Mouse (Mus musculus) naive thymus-derived CD4-positive, alpha-beta T cell, adult 2 months (primary cell): Measurements from ENCODE around the gene Fubp1.

ENCODE experiments used
- DNase-seq: peaks from one replicate; pipeline ENCODE4 v3.0.0-alpha.2; 2011; ENCODE audit warnings: low read depth

Fubp1 gene

GRCm38 (mm10) chr3:152235805-152236204, 25.6 kb downstream of the Fubp1 start:
- no peak for DNase-seq

GRCm38 (mm10) chr3:152238836-152239235, 28.6 kb downstream of the Fubp1 start:
- DNase-seq: peak; percentile 20

DNA sequence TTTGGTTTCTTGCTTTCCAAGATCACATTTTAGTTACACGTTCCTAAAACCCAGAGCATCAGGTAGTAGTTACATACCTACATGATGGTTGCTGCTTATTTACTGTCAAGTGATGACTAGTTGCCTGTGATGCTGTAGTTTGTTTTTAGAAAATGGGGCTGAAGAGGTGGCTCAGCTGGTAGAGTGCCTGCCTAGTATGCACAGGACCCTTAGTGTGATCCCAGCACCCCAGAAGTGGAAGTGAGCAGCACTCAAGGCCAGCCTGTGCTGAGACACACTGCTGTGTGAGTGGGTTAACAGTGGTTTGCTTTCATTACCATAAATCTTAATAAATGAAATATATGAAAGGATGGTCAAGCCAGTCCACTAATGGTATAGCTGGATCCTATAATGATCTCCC, 29.4 kb downstream of the Fubp1 start:
- DNase-seq: no peak

DNA sequence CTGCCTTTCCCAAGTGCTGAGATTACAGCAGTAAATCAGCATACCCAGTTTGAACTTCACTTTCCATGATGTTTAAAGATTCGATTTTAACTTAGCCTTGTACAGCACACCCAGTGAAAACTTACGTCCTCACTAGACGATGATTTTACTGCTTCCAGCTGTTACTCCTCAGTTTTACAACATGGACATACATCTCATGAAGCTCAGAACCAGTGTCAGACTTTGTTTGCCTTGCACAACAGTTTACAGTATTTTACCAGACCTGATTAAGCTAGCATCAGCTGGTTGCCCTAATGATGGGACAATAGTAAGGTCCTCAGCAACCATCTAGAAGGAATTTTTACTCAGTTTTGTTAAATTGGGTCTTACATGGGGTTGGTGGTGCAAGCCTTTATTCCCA, 30.9 kb downstream of the Fubp1 start:
- no peak for DNase-seq

DNA sequence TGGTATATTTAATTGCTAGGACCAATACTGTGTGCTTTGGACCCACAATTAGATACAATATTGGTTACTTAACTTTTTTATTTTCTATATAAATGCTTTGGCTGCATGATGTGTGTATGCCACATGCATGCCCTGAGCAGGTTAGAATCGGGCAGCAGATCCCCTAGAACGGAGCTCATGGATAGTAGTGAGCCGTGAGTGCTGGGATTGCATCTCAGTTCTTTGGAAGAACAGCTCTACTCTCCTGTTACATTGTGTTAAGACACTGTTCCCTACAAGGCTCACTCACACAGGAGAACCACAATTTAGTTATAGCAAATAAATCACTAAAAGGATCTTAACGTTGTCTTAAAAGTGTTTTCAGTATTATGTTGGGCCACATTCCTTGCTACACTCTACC, 33.1 kb downstream of the Fubp1 start:
- DNase-seq: no peak

GRCm38 (mm10) chr3:152245273-152245910, 35.2 kb downstream of the Fubp1 start:
- no peak for DNase-seq

DNA sequence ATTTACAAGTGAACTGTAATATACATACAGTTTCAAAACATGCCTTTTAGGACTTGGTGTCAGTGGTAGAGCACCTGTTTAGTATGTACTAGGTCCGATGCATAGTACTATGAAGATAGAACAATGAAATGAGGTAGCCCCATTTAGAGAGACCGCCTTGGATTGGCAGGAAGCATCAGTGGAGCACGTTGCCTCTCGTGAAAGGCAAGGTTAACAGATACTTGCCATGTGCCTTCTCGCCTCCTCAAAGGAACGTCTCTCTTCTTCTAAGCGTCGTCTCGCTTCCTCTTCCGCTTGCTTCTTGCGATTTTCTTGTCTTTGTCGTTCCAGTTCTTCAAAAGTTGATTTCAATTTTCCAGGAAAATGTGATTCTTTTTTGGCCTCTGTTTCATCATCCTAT, 37.5 kb downstream of the Fubp1 start:
- DNase-seq: no peak

- no peak for DNase-seq
Observed at GRCm38 (mm10) chr3:152250487-152250886, 40.3 kb downstream of the Fubp1 start.

GRCm38 (mm10) chr3:152257528-152257927, 47.3 kb downstream of the Fubp1 start:
- no peak for DNase-seq

GRCm38 (mm10) chr3:152259409-152259808, 49.2 kb downstream of the Fubp1 start:
- peak; percentile 77 for DNase-seq

DNA sequence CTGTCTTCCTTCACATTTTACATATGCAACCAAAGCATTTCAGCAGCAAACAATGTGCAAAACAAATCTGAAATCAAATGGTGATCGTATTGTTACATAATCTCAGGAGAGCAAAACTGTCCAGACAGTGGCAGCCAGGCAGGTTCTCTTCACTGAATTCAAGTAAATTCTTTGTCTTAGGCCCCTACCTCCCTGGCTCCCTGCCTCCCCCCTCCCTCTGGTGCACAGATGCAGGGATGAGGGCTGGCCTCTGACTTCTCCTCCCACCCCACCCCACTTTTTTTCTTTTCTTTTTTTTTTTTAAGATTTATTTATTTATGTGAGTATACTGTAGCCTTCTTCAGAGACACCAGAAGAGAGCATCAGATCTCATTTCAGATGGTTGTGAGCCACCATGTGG, 50.1 kb downstream of the Fubp1 start:
- no peak for DNase-seq

DNA sequence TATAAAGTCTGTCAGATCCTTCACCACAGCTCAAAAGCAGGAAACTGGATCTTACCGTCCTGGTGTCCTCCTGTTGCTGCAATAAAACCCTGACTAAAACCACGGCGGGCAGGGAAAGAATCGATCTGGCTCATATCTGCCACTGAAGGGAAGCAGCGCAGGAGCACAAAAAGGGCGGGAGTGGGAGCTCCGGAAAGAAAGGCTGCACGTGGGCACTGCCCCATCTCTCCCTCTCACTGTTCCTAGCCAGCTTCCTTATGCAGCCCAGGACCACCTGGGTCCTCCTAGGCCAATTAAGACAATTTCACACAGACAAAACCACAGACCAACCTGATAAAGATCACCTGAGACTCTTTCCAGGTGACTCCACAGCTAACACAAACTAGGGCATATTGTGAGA, 51.2 kb downstream of the Fubp1 start:
- no peak for DNase-seq

- DNase-seq: no peak
Observed at GRCm38 (mm10) chr3:152261948-152262347, 51.7 kb downstream of the Fubp1 start.

DNA sequence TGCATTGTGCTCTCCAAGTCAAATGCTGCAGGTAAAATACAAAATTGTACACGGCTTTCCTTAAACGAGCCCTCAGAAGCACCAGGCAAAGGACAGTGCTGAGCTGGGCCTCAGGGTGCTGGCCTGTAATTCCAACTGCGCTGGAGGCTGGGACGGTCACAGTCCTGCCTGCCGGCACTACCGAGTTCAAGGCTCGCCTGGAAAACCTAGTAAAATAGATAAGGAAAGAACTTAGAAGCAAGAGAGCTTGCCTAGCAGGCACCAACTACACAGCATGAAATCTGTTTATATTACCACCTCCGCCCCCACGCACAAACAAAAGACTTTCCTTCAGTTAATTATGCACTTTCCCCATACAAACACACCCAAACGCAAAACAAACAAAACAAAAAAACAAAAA, 54.2 kb downstream of the Fubp1 start:
- DNase-seq: no peak

GRCm38 (mm10) chr3:152264830-152265229, 54.6 kb downstream of the Fubp1 start:
- DNase-seq: no peak

GRCm38 (mm10) chr3:152265351-152266035, 55.3 kb downstream of the Fubp1 start:
- DNase-seq: no peak

DNA sequence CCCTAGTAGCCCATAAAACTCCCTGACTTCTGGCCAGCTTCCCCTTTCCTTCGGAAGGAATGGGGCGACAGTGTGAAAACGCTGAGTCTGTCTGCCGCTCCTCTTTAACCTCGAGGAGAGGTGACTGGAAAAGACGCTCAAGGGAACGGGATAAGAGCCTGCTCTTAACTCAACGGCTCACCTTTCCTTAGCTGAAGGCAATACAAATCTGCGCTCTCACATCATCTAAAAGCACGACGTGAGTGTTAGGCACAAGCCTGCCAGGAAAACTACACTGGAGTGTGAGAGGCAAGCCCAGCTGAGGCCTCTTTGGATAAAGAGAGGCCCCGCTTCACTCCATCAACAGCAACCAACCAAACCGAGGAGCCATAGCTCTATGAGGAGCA, 55.8 kb downstream of the Fubp1 start, which contains the start of gene Nexn:
Gene Nexn, minus strand, starts transcription at position 315 of the 386 bp plus-strand sequence.
- DNase-seq: no peak

DNA sequence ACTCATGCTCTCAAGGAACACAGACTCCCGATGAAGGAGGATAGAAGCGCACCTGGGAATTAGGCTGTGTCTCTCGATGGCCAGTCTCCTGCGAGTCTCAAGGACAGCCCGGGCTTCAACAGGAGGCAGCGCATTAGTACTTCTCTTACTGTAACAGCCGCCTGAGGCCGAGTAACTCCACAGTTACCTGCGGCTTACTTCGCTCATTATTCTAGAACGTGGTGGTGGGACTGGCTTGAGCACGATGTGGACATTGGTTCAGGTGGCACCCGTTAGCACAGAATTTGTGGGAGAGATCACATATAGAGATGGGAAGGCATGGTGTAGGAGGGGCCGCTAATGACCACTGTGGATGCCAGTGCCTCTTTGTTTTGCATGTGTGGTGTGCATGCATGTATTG, 57.9 kb downstream of the Fubp1 start:
- no peak for DNase-seq

- DNase-seq: no peak
Observed at GRCm38 (mm10) chr3:152271071-152271710, 61.0 kb downstream of the Fubp1 start.

GRCm38 (mm10) chr3:152271876-152272275, 61.7 kb downstream of the Fubp1 start:
- no peak for DNase-seq

DNA sequence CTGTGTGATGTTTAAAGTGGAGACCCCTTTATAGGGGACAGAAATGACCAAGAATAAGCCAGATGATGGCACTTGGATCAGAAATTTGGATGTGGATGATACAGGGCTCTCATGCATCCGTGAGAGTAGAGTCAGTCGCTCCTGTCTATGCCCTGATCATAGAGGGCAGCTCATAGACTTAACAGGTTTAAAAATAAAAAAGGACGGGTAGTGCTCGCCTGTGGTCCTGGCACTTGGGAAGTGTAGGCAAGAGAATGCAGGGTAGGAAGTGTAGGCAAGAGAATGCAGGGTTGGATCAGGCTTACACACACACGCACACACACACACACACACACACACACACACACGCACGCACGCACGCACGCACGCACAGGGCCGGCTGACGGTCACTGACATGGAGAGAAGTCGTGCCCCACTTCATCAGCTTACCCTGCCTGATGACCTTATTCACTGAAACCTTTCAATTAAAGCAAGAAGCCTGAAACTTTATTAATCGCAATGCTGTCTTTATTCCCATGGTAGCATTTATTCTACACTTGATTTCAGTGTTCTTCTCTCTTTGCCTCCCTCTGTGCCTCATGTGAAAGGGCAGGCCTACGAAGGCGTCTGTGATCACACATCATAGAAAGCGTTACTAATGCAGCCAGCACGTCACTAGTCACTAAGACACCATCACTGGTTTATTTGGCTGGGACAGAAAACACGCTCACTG, 62.9 kb downstream of the Fubp1 start:
- DNase-seq: no peak

GRCm38 (mm10) chr3:152275008-152275407, 64.8 kb downstream of the Fubp1 start:
- DNase-seq: no peak

GRCm38 (mm10) chr3:152276935-152277334, 66.7 kb downstream of the Fubp1 start:
- DNase-seq: no peak
